Mouse (Mus musculus) layer of hippocampus, adult 9-10 months (tissue): ENCODE data around the gene Tmem260.

ENCODE experiments used
- DNase-seq: peaks from one replicate; pipeline ENCODE4 v3.0.0; 2022; ENCODE audit warnings: low spot score

Gene Tmem260

DNA sequence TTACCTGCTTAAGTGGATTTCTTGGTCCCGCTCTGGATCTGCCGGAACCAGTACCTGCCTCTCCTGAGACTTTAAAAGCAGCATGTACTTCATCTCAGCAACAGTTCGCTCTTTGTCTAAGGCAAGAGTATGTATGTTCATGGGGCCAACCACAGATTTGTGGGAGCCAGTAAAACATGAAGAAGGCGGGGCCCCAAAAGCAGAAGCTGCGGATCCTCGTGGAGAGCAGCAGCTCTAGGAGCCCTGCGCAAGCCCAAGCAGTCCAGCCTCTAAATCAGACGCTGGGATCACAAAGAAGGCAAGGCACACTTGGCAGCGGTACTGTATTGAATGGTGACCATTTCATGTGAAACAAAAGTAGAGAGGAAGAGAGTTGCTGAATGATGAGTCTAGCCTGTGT, 107.8 kb downstream of the Tmem260 start:
- no peak for DNase-seq

- DNase-seq, result no peak
Observed at GRCm38 (mm10) chr14:48558975-48559374, 113.1 kb downstream of the Tmem260 start.

DNA sequence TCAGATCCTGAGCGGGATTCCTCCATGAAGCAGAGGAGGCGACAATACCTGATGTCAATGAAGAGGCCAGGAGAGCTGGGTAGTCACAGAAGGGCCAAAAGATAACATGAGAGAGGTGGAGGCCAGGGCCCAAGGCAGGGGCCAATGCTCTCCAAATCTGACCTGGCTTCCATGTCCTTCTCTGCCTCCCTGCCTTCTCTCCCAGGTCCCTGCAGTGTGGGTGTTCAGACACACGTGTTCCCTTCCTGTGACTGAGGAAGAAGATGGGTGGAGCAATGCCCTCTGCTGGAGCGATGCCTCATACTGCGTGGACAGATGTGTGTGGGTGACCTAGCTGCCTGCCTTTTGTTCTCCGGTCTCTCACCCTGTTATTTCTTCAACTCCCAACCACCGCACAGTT, 113.8 kb downstream of the Tmem260 start:
- no peak for DNase-seq

- no peak for DNase-seq
Observed at GRCm38 (mm10) chr14:48566596-48566995, 120.7 kb downstream of the Tmem260 start.
